Mouse (Mus musculus) liver, embryonic 11.5 days (tissue): Measurements from ENCODE around the gene Rab40c. TPM values are rescaled to one million over a fixed set of nuclear protein-coding genes. Genes with fewer than 3 reads are reported as not detected.

Source experiments
- ATAC-seq: fragments of 200-750 bp; cut with Nextera tagmentation; replicated peaks from 2 replicates; pipeline ENCODE4 v1.8.0; 2017; ENCODE audit warnings: moderate number of reproducible peaks, mild to moderate bottlenecking, moderate TSS enrichment, moderate library complexity; ENCODE audit not compliant: low FRiP score
- DNase-seq: peaks from one replicate; pipeline ENCODE4 v3.0.0-alpha.2; 2017; ENCODE audit warnings: low spot score
- H3K27ac ChIP-seq: fragments of 300-500 bp; sonication (generic); 2 replicates; pipeline ENCODE4 v1.5.1; 2014; ENCODE audit warnings: mild to moderate bottlenecking, low read depth, low read length, control low read depth
- H3K27me3 ChIP-seq: fragments of 300-500 bp; sonication (generic); replicated peaks from 2 replicates; pipeline ENCODE4 v1.6.1; 2014; ENCODE audit warnings: low read length, mixed read lengths; ENCODE audit not compliant: control insufficient read depth, insufficient read depth
- H3K36me3 ChIP-seq: fragments of 300-500 bp; sonication (generic); 2 replicates; pipeline ENCODE4 v1.6.1; 2014; ENCODE audit warnings: mild to moderate bottlenecking, low read length, moderate library complexity, mixed read lengths; ENCODE audit not compliant: control insufficient read depth, insufficient read depth
- H3K4me1 ChIP-seq: fragments of 300-500 bp; sonication (generic); replicated peaks from 2 replicates; pipeline ENCODE4 v1.6.1; 2014; ENCODE audit warnings: low read length, mixed read lengths; ENCODE audit not compliant: control insufficient read depth, insufficient read depth
- H3K4me2 ChIP-seq: fragments of 300-500 bp; sonication (generic); 2 replicates; pipeline ENCODE4 v1.6.1; 2014; ENCODE audit warnings: mild to moderate bottlenecking, control low read depth, moderate library complexity
- H3K4me3 ChIP-seq: fragments of 300-500 bp; sonication (generic); 2 replicates; pipeline ENCODE4 v1.5.1; 2014; ENCODE audit warnings: low read depth, low read length, control low read depth
- H3K9ac ChIP-seq: fragments of 300-500 bp; sonication (generic); 2 replicates; pipeline ENCODE4 v1.6.1; 2014; ENCODE audit warnings: low read depth, low read length, control low read depth
- H3K9me3 ChIP-seq: fragments of 300-500 bp; sonication (generic); 2 replicates; pipeline ENCODE4 v1.6.1; 2016; ENCODE audit warnings: low read length, inconsistent platforms, mixed read lengths; ENCODE audit not compliant: control insufficient read depth
- WGBS: fragments of 180-500 bp; shearing (Covaris S2); extraction: QIAGEN DNeasy Blood & Tissue Kit; methylation state at CpG from one replicate; pipeline ENCODE4 v1.1.7; 2014; 5-methylcytosine and 5-hydroxymethylcytosine counted together
- polyA plus RNA-seq: library from polyadenylated mRNA; unstranded; fragments of >200 nt; fragmentation: Nextera tagmentation; extraction: Ambion mirVana; gene quantifications from 2 replicates; pipeline ENCODE4 v1.2.1, GENCODE M21; 2014

The Rab40c gene
- polyA plus RNA-seq, 1 experiment from 2014 or later: 10.7 TPM

GRCm38 (mm10) chr17:25877741-25878610, 41.6 kb downstream of the Rab40c start:
- Histone ChIP-seq H3K27ac (no peak overlapping the region), H3K4me3 (no peak overlapping the region), H3K4me2 (no peak overlapping the region), H3K27me3 (no peaks in the 10 kb centered on the region), H3K36me3 (peaks cover 3% of the 10 kb centered on the region; the same call in 1 of the 2 replicates), H3K9me3 (no peaks in the 10 kb centered on the region), H3K4me1 (peaks cover 50% of the 10 kb centered on the region), H3K9ac (no peak overlapping the region)
- ATAC-seq: no peak
- DNase-seq: no peak
- WGBS: 95% methylated on average over 32 of the region's 32 CpGs

- H3K4me2 ChIP-seq: peak overlapping the region; percentile 88; the same call in 1 of the 2 replicates
- H3K9ac ChIP-seq: no peak overlapping the region
- ATAC-seq: no peak
- H3K27ac ChIP-seq: no peak overlapping the region
- 78% methylated on average over 3 of the region's 3 CpGs for WGBS
- no peak for DNase-seq
- H3K4me3 ChIP-seq: no peak overlapping the region; the same call in 1 of the 2 replicates
- H3K9me3 ChIP-seq: no peaks in the 10 kb centered on the region
- peaks cover 45% of the 10 kb centered on the region for H3K4me1 ChIP-seq
- peaks cover 3% of the 10 kb centered on the region; the same call in 1 of the 2 replicates for H3K36me3 ChIP-seq
- no peaks in the 10 kb centered on the region for H3K27me3 ChIP-seq
Measured at GRCm38 (mm10) chr17:25877025-25877424, 42.5 kb downstream of the Rab40c start.

- peak overlapping the region; percentile 73 for H3K4me3 ChIP-seq
- H3K9me3 ChIP-seq: no peaks in the 10 kb centered on the region
- H3K9ac ChIP-seq: peak overlapping the region; percentile 75
- ATAC-seq (no peak), DNase-seq (no peak)
- peaks cover 39% of the 10 kb centered on the region for H3K4me1 ChIP-seq
- H3K27ac ChIP-seq: peak overlapping the region; percentile 86
- H3K4me2 ChIP-seq: peak overlapping the region; percentile 88
- H3K27me3 ChIP-seq: no peaks in the 10 kb centered on the region
- H3K36me3 ChIP-seq: peaks cover 3% of the 10 kb centered on the region; the same call in 1 of the 2 replicates
- WGBS: 59% methylated on average over 10 of the region's 10 CpGs
Measured at GRCm38 (mm10) chr17:25876347-25876915, 43.1 kb downstream of the Rab40c start.

- Histone ChIP-seq H3K4me3 (peak overlapping the region; percentile 73), H3K4me1 (peaks cover 31% of the 10 kb centered on the region), H3K9me3 (no peaks in the 10 kb centered on the region), H3K4me2 (peak overlapping the region; percentile 88), H3K27me3 (no peaks in the 10 kb centered on the region), H3K36me3 (peaks cover 3% of the 10 kb centered on the region; the same call in 1 of the 2 replicates), H3K27ac (peak overlapping the region; percentile 86), H3K9ac (peak overlapping the region; percentile 75)
- 1% methylated on average over 59 of the region's 59 CpGs for WGBS
- ATAC-seq (peak; percentile 88), DNase-seq (peak; percentile 89)
Measured at GRCm38 (mm10) chr17:25875171-25876136, 44.1 kb downstream of the Rab40c start.

- Histone ChIP-seq H3K9me3 (no peaks in the 10 kb centered on the region), H3K4me1 (peaks cover 26% of the 10 kb centered on the region), H3K27me3 (no peaks in the 10 kb centered on the region), H3K27ac (peak within 1 kb of the TSS; percentile 86), H3K36me3 (peaks cover 3% of the 10 kb centered on the region; the same call in 1 of the 2 replicates), H3K4me3 (peak within 1 kb of the TSS; percentile 73), H3K9ac (peak within 1 kb of the TSS; percentile 75), H3K4me2 (peak within 1 kb of the TSS; percentile 88)
- WGBS: under 1% methylated on average over 25 of the region's 25 CpGs
- ATAC-seq (peak; percentile 76), DNase-seq (peak; percentile 97)
Measured at GRCm38 (mm10) chr17:25874721-25875170, 44.8 kb downstream of the Rab40c start, which contains the start of gene Mettl26. Mettl26 (plus strand) TSS chr17:25875074.

- H3K9me3 ChIP-seq: no peaks in the 10 kb centered on the region
- H3K4me2 ChIP-seq: peak overlapping the region; percentile 88
- peaks cover 3% of the 10 kb centered on the region; the same call in 1 of the 2 replicates for H3K36me3 ChIP-seq
- H3K9ac ChIP-seq: peak overlapping the region; percentile 55
- DNase-seq (no peak), ATAC-seq (no peak)
- no peaks in the 10 kb centered on the region for H3K27me3 ChIP-seq
- 11% methylated on average over 14 of the region's 14 CpGs for WGBS
- peak overlapping the region; percentile 73 for H3K4me3 ChIP-seq
- peak overlapping the region; percentile 51 for H3K27ac ChIP-seq
- peaks cover 24% of the 10 kb centered on the region for H3K4me1 ChIP-seq
Measured at GRCm38 (mm10) chr17:25874148-25874720, 45.3 kb downstream of the Rab40c start.

GRCm38 (mm10) chr17:25873405-25874147, 46.0 kb downstream of the Rab40c start:
- Histone ChIP-seq H3K27me3 (no peaks in the 10 kb centered on the region), H3K4me3 (peak overlapping the region; percentile 73)
- 79% methylated on average over 11 of the region's 11 CpGs for WGBS

More at GRCm38 (mm10) chr17:25873405-25874147, 46.0 kb downstream of the Rab40c start:
- Histone ChIP-seq H3K9ac (no peak overlapping the region), H3K27ac (0 out of 2 replicates have a peak overlapping the region, but pooled peaks have one; percentile 51), H3K4me2 (peak overlapping the region; percentile 88), H3K4me1 (peaks cover 26% of the 10 kb centered on the region), H3K36me3 (no peaks in the 10 kb centered on the region), H3K9me3 (no peaks in the 10 kb centered on the region)
- ATAC-seq (no peak), DNase-seq (no peak)
